Mouse (Mus musculus): Measurements from ENCODE around the gene 4921504E06Rik.

The 4921504E06Rik gene

GRCm38 (mm10) chr2:19490262-19490661 lies 63.5 kb downstream of the 4921504E06Rik start:
- no peak for DNase-seq

- no peak for DNase-seq
These were observed 91.8 kb downstream of the 4921504E06Rik start for GRCm38 (mm10) chr2:19461940-19462339.

GRCm38 (mm10) chr2:19458785-19459184 lies 94.9 kb downstream of the 4921504E06Rik start:
- DNase-seq, result no peak

GRCm38 (mm10) chr2:19455857-19456482 lies 97.7 kb downstream of the 4921504E06Rik start:
- no peak for DNase-seq

GRCm38 (mm10) chr2:19455228-19455627 lies 98.5 kb downstream of the 4921504E06Rik start:
- no peak for DNase-seq

GRCm38 (mm10) chr2:19452531-19453055 lies 101.1 kb downstream of the 4921504E06Rik start:
- DNase-seq, result no peak

GRCm38 (mm10) chr2:19449308-19449707 lies 104.4 kb downstream of the 4921504E06Rik start:
- no peak for DNase-seq

- DNase-seq, result peak; percentile 9
These were observed 105.5 kb downstream of the 4921504E06Rik start for GRCm38 (mm10) chr2:19448042-19448700.

- DNase-seq, result no peak
These were observed 107.0 kb downstream of the 4921504E06Rik start for GRCm38 (mm10) chr2:19446746-19447145.

GRCm38 (mm10) chr2:19445871-19446501 lies 107.7 kb downstream of the 4921504E06Rik start:
- no peak for DNase-seq

- DNase-seq, result no peak
These were observed 108.5 kb downstream of the 4921504E06Rik start, which contains the start of gene Ptf1a for GRCm38 (mm10) chr2:19444931-19445831. Ptf1a (plus strand) TSS chr2:19445663.

- no peak for DNase-seq
These were observed 109.4 kb downstream of the 4921504E06Rik start for GRCm38 (mm10) chr2:19444346-19444745.

GRCm38 (mm10) chr2:19431614-19432323 lies 121.9 kb downstream of the 4921504E06Rik start:
- DNase-seq, result no peak

- DNase-seq, result no peak
These were observed 122.5 kb downstream of the 4921504E06Rik start for GRCm38 (mm10) chr2:19431186-19431585.

- no peak for DNase-seq
These were observed 123.0 kb downstream of the 4921504E06Rik start for GRCm38 (mm10) chr2:19430746-19431145.

- no peak for DNase-seq
These were observed 123.7 kb downstream of the 4921504E06Rik start for GRCm38 (mm10) chr2:19429691-19430690.

- no peak for DNase-seq
These were observed 124.7 kb downstream of the 4921504E06Rik start for GRCm38 (mm10) chr2:19429031-19429430.

- DNase-seq, result no peak
These were observed 130.6 kb downstream of the 4921504E06Rik start for GRCm38 (mm10) chr2:19423086-19423485.

GRCm38 (mm10) chr2:19422226-19422625 lies 131.5 kb downstream of the 4921504E06Rik start:
- no peak for DNase-seq

- no peak for DNase-seq
These were observed 133.9 kb downstream of the 4921504E06Rik start for GRCm38 (mm10) chr2:19419686-19420345.

Measured in cerebellum, adult 9-11 months (tissue).